Mouse (Mus musculus): ENCODE measurements around the gene Slc38a11. TPM values are rescaled to one million over a fixed set of nuclear protein-coding genes. Genes with fewer than 3 reads are reported as not detected.

The Slc38a11 gene
- polyA plus RNA-seq, 1 experiment from 2014 or later = 1.5 TPM

GRCm38 (mm10) chr2:65337378-65338140 lies 26.3 kb downstream of the Slc38a11 start:
- Histone ChIP-seq H3K27me3 (ENCODE audit: control insufficient read depth, insufficient read depth, low read length) (no peaks in the 10 kb centered on the region), H3K27ac (no peak overlapping the region), H3K4me1 (replicated peaks; ENCODE audit: control insufficient read depth, insufficient read depth, low read length) (no peaks in the 10 kb centered on the region), H3K36me3 (replicated peaks; ENCODE audit: control insufficient read depth, insufficient read depth) (no peaks in the 10 kb centered on the region), H3K4me2 (replicated peaks) (0 out of 2 replicates have a peak overlapping the region, but pooled peaks have one; percentile 25), H3K9ac (0 out of 2 replicates have a peak overlapping the region, but pooled peaks have one; percentile 35), H3K9me3 (ENCODE audit: control insufficient read depth, low read length) (no peaks in the 10 kb centered on the region), H3K4me3 (replicated peaks; ENCODE audit: low read length) (no peak overlapping the region)
- 17% methylated on average over 14 of the region's 14 CpGs for WGBS
- peak; percentile 75 for DNase-seq (ENCODE audit: low spot score)
- ATAC-seq (ENCODE audit: low FRiP score) = peak; percentile 78

GRCm38 (mm10) chr2:65336608-65337007 lies 27.2 kb downstream of the Slc38a11 start:
- no peak overlapping the region for H3K4me2 ChIP-seq (replicated peaks)
- H3K27me3 ChIP-seq (ENCODE audit: control insufficient read depth, insufficient read depth, low read length) = no peaks in the 10 kb centered on the region
- H3K4me3 ChIP-seq (replicated peaks; ENCODE audit: low read length) = no peak overlapping the region
- H3K27ac ChIP-seq = no peak overlapping the region
- no peaks in the 10 kb centered on the region for H3K4me1 ChIP-seq (replicated peaks; ENCODE audit: control insufficient read depth, insufficient read depth, low read length)
- no peaks in the 10 kb centered on the region for H3K36me3 ChIP-seq (replicated peaks; ENCODE audit: control insufficient read depth, insufficient read depth)
- WGBS = 92% methylated on average over 3 of the region's 3 CpGs
- H3K9me3 ChIP-seq (ENCODE audit: control insufficient read depth, low read length) = no peaks in the 10 kb centered on the region
- DNase-seq (ENCODE audit: low spot score) (no peak), ATAC-seq (ENCODE audit: low FRiP score) (no peak)
- H3K9ac ChIP-seq = no peak overlapping the region

- H3K4me3 ChIP-seq (replicated peaks; ENCODE audit: low read length) = no peak overlapping the region
- H3K4me1 ChIP-seq (replicated peaks; ENCODE audit: control insufficient read depth, insufficient read depth, low read length) = no peaks in the 10 kb centered on the region
- 87% methylated on average over 9 of the region's 9 CpGs for WGBS
- DNase-seq (ENCODE audit: low spot score) (no peak), ATAC-seq (ENCODE audit: low FRiP score) (no peak)
- H3K27me3 ChIP-seq (ENCODE audit: control insufficient read depth, insufficient read depth, low read length) = no peaks in the 10 kb centered on the region
- H3K9me3 ChIP-seq (ENCODE audit: control insufficient read depth, low read length) = no peaks in the 10 kb centered on the region
- H3K9ac ChIP-seq = no peak overlapping the region
- H3K4me2 ChIP-seq (replicated peaks) = no peak overlapping the region
- no peak overlapping the region for H3K27ac ChIP-seq
- no peaks in the 10 kb centered on the region for H3K36me3 ChIP-seq (replicated peaks; ENCODE audit: control insufficient read depth, insufficient read depth)
These were observed 29.7 kb downstream of the Slc38a11 start for GRCm38 (mm10) chr2:65334091-65334490.

GRCm38 (mm10) chr2:65331321-65331720 lies 32.5 kb downstream of the Slc38a11 start:
- H3K4me3 ChIP-seq (replicated peaks; ENCODE audit: low read length) = no peak overlapping the region
- whole genome bisulfite sequencing = 76% methylated on average over 2 of the region's 2 CpGs

GRCm38 (mm10) chr2:65321998-65322754 lies 41.7 kb downstream of the Slc38a11 start:
- Histone ChIP-seq H3K27me3 (ENCODE audit: control insufficient read depth, insufficient read depth, low read length) (no peaks in the 10 kb centered on the region), H3K27ac (no peak overlapping the region), H3K4me2 (replicated peaks) (no peak overlapping the region), H3K9ac (no peak overlapping the region), H3K36me3 (replicated peaks; ENCODE audit: control insufficient read depth, insufficient read depth) (no peaks in the 10 kb centered on the region), H3K4me3 (replicated peaks; ENCODE audit: low read length) (no peak overlapping the region), H3K9me3 (ENCODE audit: control insufficient read depth, low read length) (no peaks in the 10 kb centered on the region), H3K4me1 (replicated peaks; ENCODE audit: control insufficient read depth, insufficient read depth, low read length) (no peaks in the 10 kb centered on the region; the same call in 1 of the 2 replicates)
- no peak for ATAC-seq (ENCODE audit: low FRiP score)
- WGBS = 55% methylated on average over 6 of the region's 6 CpGs
- no peak for DNase-seq (ENCODE audit: low spot score)

More at GRCm38 (mm10) chr2:65331321-65331720, 32.5 kb downstream of the Slc38a11 start:
- Histone ChIP-seq H3K4me2 (replicated peaks) (no peak overlapping the region), H3K36me3 (replicated peaks; ENCODE audit: control insufficient read depth, insufficient read depth) (no peaks in the 10 kb centered on the region), H3K9me3 (ENCODE audit: control insufficient read depth, low read length) (no peaks in the 10 kb centered on the region), H3K4me1 (replicated peaks; ENCODE audit: control insufficient read depth, insufficient read depth, low read length) (no peaks in the 10 kb centered on the region), H3K27ac (no peak overlapping the region), H3K27me3 (ENCODE audit: control insufficient read depth, insufficient read depth, low read length) (no peaks in the 10 kb centered on the region), H3K9ac (no peak overlapping the region)
- ATAC-seq (ENCODE audit: low FRiP score) = no peak
- peak; percentile 49 for DNase-seq (ENCODE audit: low spot score)

- no peak for DNase-seq (ENCODE audit: low spot score)
- no peaks in the 10 kb centered on the region for H3K9me3 ChIP-seq (ENCODE audit: control insufficient read depth, low read length)
- 65% methylated on average over 2 of the region's 2 CpGs for WGBS
These were observed 42.9 kb downstream of the Slc38a11 start for GRCm38 (mm10) chr2:65320975-65321374.

GRCm38 (mm10) chr2:65316721-65317120 lies 47.1 kb downstream of the Slc38a11 start:
- H3K9me3 ChIP-seq (ENCODE audit: control insufficient read depth, low read length) = no peaks in the 10 kb centered on the region
- H3K27me3 ChIP-seq (ENCODE audit: control insufficient read depth, insufficient read depth, low read length) = no peaks in the 10 kb centered on the region
- no peak overlapping the region for H3K9ac ChIP-seq
- 91% methylated on average over 12 of the region's 12 CpGs for WGBS
- H3K4me2 ChIP-seq (replicated peaks) = no peak overlapping the region
- H3K4me1 ChIP-seq (replicated peaks; ENCODE audit: control insufficient read depth, insufficient read depth, low read length) = no peaks in the 10 kb centered on the region
- no peak overlapping the region for H3K27ac ChIP-seq
- H3K4me3 ChIP-seq (replicated peaks; ENCODE audit: low read length) = no peak overlapping the region
- H3K36me3 ChIP-seq (replicated peaks; ENCODE audit: control insufficient read depth, insufficient read depth) = no peaks in the 10 kb centered on the region
- ATAC-seq (ENCODE audit: low FRiP score) (no peak), DNase-seq (ENCODE audit: low spot score) (no peak)

More at GRCm38 (mm10) chr2:65320975-65321374, 42.9 kb downstream of the Slc38a11 start:
- no peak for ATAC-seq (ENCODE audit: low FRiP score)
- H3K27me3 ChIP-seq (ENCODE audit: control insufficient read depth, insufficient read depth, low read length) = no peaks in the 10 kb centered on the region
- H3K4me2 ChIP-seq (replicated peaks) = no peak overlapping the region
- no peak overlapping the region for H3K27ac ChIP-seq
- no peaks in the 10 kb centered on the region; the same call in 1 of the 2 replicates for H3K4me1 ChIP-seq (replicated peaks; ENCODE audit: control insufficient read depth, insufficient read depth, low read length)
- no peaks in the 10 kb centered on the region for H3K36me3 ChIP-seq (replicated peaks; ENCODE audit: control insufficient read depth, insufficient read depth)
- no peak overlapping the region for H3K4me3 ChIP-seq (replicated peaks; ENCODE audit: low read length)
- no peak overlapping the region for H3K9ac ChIP-seq

- no peak for DNase-seq (ENCODE audit: low spot score)
- no peaks in the 10 kb centered on the region for H3K4me1 ChIP-seq (replicated peaks; ENCODE audit: control insufficient read depth, insufficient read depth, low read length)
- H3K4me3 ChIP-seq (replicated peaks; ENCODE audit: low read length) = no peak overlapping the region
- WGBS = 76% methylated on average over 3 of the region's 3 CpGs
- no peak overlapping the region for H3K9ac ChIP-seq
- no peak overlapping the region for H3K4me2 ChIP-seq (replicated peaks)
- H3K27ac ChIP-seq = no peak overlapping the region
- H3K9me3 ChIP-seq (ENCODE audit: control insufficient read depth, low read length) = no peaks in the 10 kb centered on the region
- no peaks in the 10 kb centered on the region for H3K27me3 ChIP-seq (ENCODE audit: control insufficient read depth, insufficient read depth, low read length)
- ATAC-seq (ENCODE audit: low FRiP score) = no peak
- no peaks in the 10 kb centered on the region for H3K36me3 ChIP-seq (replicated peaks; ENCODE audit: control insufficient read depth, insufficient read depth)
These were observed 52.6 kb downstream of the Slc38a11 start for GRCm38 (mm10) chr2:65311250-65311649.

- H3K4me3 ChIP-seq (replicated peaks; ENCODE audit: low read length) = no peak overlapping the region
- no peak overlapping the region for H3K9ac ChIP-seq
- H3K4me2 ChIP-seq (replicated peaks) = no peak overlapping the region
- no peaks in the 10 kb centered on the region for H3K9me3 ChIP-seq (ENCODE audit: control insufficient read depth, low read length)
- H3K4me1 ChIP-seq (replicated peaks; ENCODE audit: control insufficient read depth, insufficient read depth, low read length) = no peaks in the 10 kb centered on the region
- DNase-seq (ENCODE audit: low spot score) = no peak
- no peak for ATAC-seq (ENCODE audit: low FRiP score)
- WGBS = 44% methylated on average over 2 of the region's 2 CpGs
- no peak overlapping the region for H3K27ac ChIP-seq
- H3K27me3 ChIP-seq (ENCODE audit: control insufficient read depth, insufficient read depth, low read length) = no peaks in the 10 kb centered on the region
- H3K36me3 ChIP-seq (replicated peaks; ENCODE audit: control insufficient read depth, insufficient read depth) = no peaks in the 10 kb centered on the region
These were observed 67.3 kb downstream of the Slc38a11 start for GRCm38 (mm10) chr2:65296541-65296940.

Data from hindbrain, embryonic 14.5 days (tissue).